Mouse (Mus musculus): ENCODE measurements around the gene Iqgap2. TPM values are rescaled to one million over a fixed set of nuclear protein-coding genes. Genes with fewer than 3 reads are reported as not detected.
A peak's percentile ranks its signal among the peaks of the same experiment; 100 is the strongest.

The Iqgap2 gene
- total and polyA plus RNA-seq, 3 experiments: 0.27 to 0.32 TPM; not detected in 1

GRCm38 (mm10) chr13:95618309-95618712 lies 273.4 kb downstream of the Iqgap2 start, which contains the start of gene F2r (continued):
- TF ChIP-seq HCFC1 (IDR thresholded peaks at IDR 0.05; ENCODE audit: low read depth, low read length): 0 out of 2 replicates have a peak, but pooled peaks have one; percentile 25
- TF ChIP-seq ELF1 (IDR thresholded peaks at IDR 0.05; ENCODE audit: low read depth, low read length): 0 out of 2 replicates have a peak, but pooled peaks have one; percentile 13
- peak; percentile 46; the same call in 1 of the 2 replicates for TF ChIP-seq MAX (IDR thresholded peaks at IDR 0.05; ENCODE audit: low read length)
- peak; percentile 31; the same call in 1 of the 2 replicates for TF ChIP-seq ETS1 (IDR thresholded peaks at IDR 0.05; ENCODE audit: low read depth, low read length)
- peak; percentile 72 for TF ChIP-seq TCF12 (IDR thresholded peaks at IDR 0.05; ENCODE audit: low read depth, low read length)
- TF ChIP-seq GATA1 (IDR thresholded peaks at IDR 0.05; ENCODE audit: low read depth, low read length): no peak
- no peak for TF ChIP-seq ZNF384 (IDR thresholded peaks at IDR 0.05; ENCODE audit: low read depth, low read length)
- TF ChIP-seq TBP (IDR thresholded peaks at IDR 0.05; ENCODE audit: low read depth, low read length): peak; percentile 56
- TF ChIP-seq KAT2A (conservative IDR thresholded peaks at IDR 0.05; ENCODE audit: low read depth, low read length): no peak
- no peak for TF ChIP-seq ZKSCAN1 (IDR thresholded peaks at IDR 0.05; ENCODE audit: low read depth, low read length)
- no peak for TF ChIP-seq POLR2AphosphoS5 (IDR thresholded peaks at IDR 0.05; ENCODE audit: borderline replicate concordance, low read depth, low read length)
- TF ChIP-seq NRF1 (IDR thresholded peaks at IDR 0.05; ENCODE audit: insufficient read depth, low read depth, low read length, poor library complexity, severe bottlenecking): peak; percentile 57
- TF ChIP-seq SIN3A (IDR thresholded peaks at IDR 0.05; ENCODE audit: low read length): no peak
- TF ChIP-seq CHD2 (IDR thresholded peaks at IDR 0.05; ENCODE audit: low read length): no peak
- peak; percentile 67; the same call in 1 of the 2 replicates for TF ChIP-seq POLR2AphosphoS2 (IDR thresholded peaks at IDR 0.05; ENCODE audit: low read length)
- no peak for TF ChIP-seq RAD21 (IDR thresholded peaks at IDR 0.05; ENCODE audit: low read depth, low read length)
- no peak for TF ChIP-seq JUND (IDR thresholded peaks at IDR 0.05; ENCODE audit: low read depth, low read length)
- TF ChIP-seq TAL1 (IDR thresholded peaks at IDR 0.05; ENCODE audit: low read length): peak; percentile 15; the same call in 1 of the 2 replicates
- TF ChIP-seq ZMIZ1 (IDR thresholded peaks at IDR 0.05; ENCODE audit: low read depth, low read length): peak; percentile 71; the same call in 1 of the 2 replicates
- TF ChIP-seq E2F4 (IDR thresholded peaks at IDR 0.05; ENCODE audit: borderline replicate concordance, low read depth, low read length): no peak

- H3K27ac ChIP-seq (ENCODE audit: control insufficient read depth, low read depth, low read length): peak overlapping the region; percentile 73
- DNase-seq (ENCODE audit: low read depth, low spot score): peak; percentile 53
- no peaks in the 10 kb centered on the region for H3K27me3 ChIP-seq (ENCODE audit: control insufficient read depth in 1 of 2, insufficient read depth in 2 of 2, low read length in 2 of 2)
- H3K4me3 ChIP-seq (ENCODE audit: control insufficient read depth in 1 of 2, insufficient read depth in 1 of 2, low read depth in 2 of 2, low read length in 2 of 2): peak overlapping the region; percentile 92 to 99
- H3K9ac ChIP-seq (ENCODE audit: control insufficient read depth, low read depth, low read length, poor library complexity, severe bottlenecking): peak overlapping the region; percentile 77
- H3K9me3 ChIP-seq (replicated peaks; ENCODE audit: insufficient read depth, low read length): no peaks in the 10 kb centered on the region
- TF ChIP-seq SIN3A (IDR thresholded peaks at IDR 0.05; ENCODE audit: low read length): no peak
- TF ChIP-seq MYC (IDR thresholded peaks at IDR 0.05; ENCODE audit: low read depth, low read length): 0 out of 2 replicates have a peak, but pooled peaks have one; percentile 1
- peaks cover 0 to 10% of the 10 kb centered on the region in 2 experiments; a peak in 2 of 4 replicates for H3K36me3 ChIP-seq (ENCODE audit: control insufficient read depth in 1 of 2, insufficient read depth in 2 of 2, low read length in 2 of 2)
- peaks cover 2 to 9% of the 10 kb centered on the region in 2 experiments; a peak in 3 of 4 replicates for H3K4me1 ChIP-seq (ENCODE audit: control insufficient read depth in 1 of 2, insufficient read depth in 2 of 2, low read length in 2 of 2)
- peaks cover 23% of the 10 kb centered on the region for H3K79me2 ChIP-seq (ENCODE audit: control insufficient read depth, insufficient read depth, low read length, poor library complexity)
Observed at GRCm38 (mm10) chr13:95617671-95618171, 274.0 kb downstream of the Iqgap2 start.
